Mouse (Mus musculus) midbrain, embryonic 14.5 days (tissue): ENCODE measurements around the gene Olfr1290. TPM values are rescaled to one million over a fixed set of nuclear protein-coding genes. Genes with fewer than 3 reads are reported as not detected.

Experiments used
- ATAC-seq: fragments of 200-750 bp; cut with Nextera tagmentation; 2 replicates; pipeline ENCODE4 v1.8.0; 2017; ENCODE audit warnings: moderate number of reproducible peaks, moderate library complexity; ENCODE audit not compliant: low FRiP score, low TSS enrichment
- DNase-seq: peaks from one replicate; pipeline ENCODE4 v3.0.0-alpha.2; 2015
- H3K27ac ChIP-seq: fragments of 300-500 bp; sonication (generic); replicated peaks from 2 replicates; pipeline ENCODE4 v1.5.1; 2014; ENCODE audit warnings: mild to moderate bottlenecking, low read depth, low read length, moderate library complexity
- H3K27me3 ChIP-seq: fragments of 300-500 bp; sonication (generic); 2 replicates; pipeline ENCODE4 v1.6.1; 2014; ENCODE audit warnings: low read length, control low read depth, mixed read lengths; ENCODE audit not compliant: control insufficient read depth, insufficient read depth
- H3K36me3 ChIP-seq: fragments of 300-500 bp; sonication (generic); 2 replicates; pipeline ENCODE4 v1.6.1; 2014; ENCODE audit warnings: low read length, control low read depth; ENCODE audit not compliant: control insufficient read depth, insufficient read depth
- H3K4me1 ChIP-seq: fragments of 300-500 bp; sonication (generic); 2 replicates; pipeline ENCODE4 v1.6.1; 2014; ENCODE audit warnings: mild to moderate bottlenecking, antibody characterized with exemption, low read length, control low read depth; ENCODE audit not compliant: control insufficient read depth, insufficient read depth
- H3K4me2 ChIP-seq: fragments of 300-500 bp; sonication (generic); 2 replicates; pipeline ENCODE4 v1.6.1; 2014; ENCODE audit warnings: mild to moderate bottlenecking, low read length, moderate library complexity
- H3K4me3 ChIP-seq: fragments of 300-500 bp; sonication (generic); replicated peaks from 2 replicates; pipeline ENCODE4 v1.5.1; 2014; ENCODE audit warnings: low read depth, low read length
- H3K9ac ChIP-seq: fragments of 300-500 bp; sonication (generic); replicated peaks from 2 replicates; pipeline ENCODE4 v1.6.1; 2014; ENCODE audit warnings: mild to moderate bottlenecking, low read length, moderate library complexity
- H3K9me3 ChIP-seq: fragments of 300-500 bp; sonication (generic); 2 replicates; pipeline ENCODE4 v1.6.1; 2016; ENCODE audit warnings: low read length, control low read depth, mixed read lengths; ENCODE audit not compliant: control insufficient read depth
- WGBS: fragments of 180-500 bp; shearing (Covaris S2); extraction: QIAGEN DNeasy Blood & Tissue Kit; methylation state at CpG from one replicate; pipeline ENCODE4 v1.1.7; 2014; 5-methylcytosine and 5-hydroxymethylcytosine counted together
- polyA plus RNA-seq: library from polyadenylated mRNA; unstranded; fragments of >200 nt; fragmentation: Nextera tagmentation; extraction: Ambion mirVana; gene quantifications from 2 replicates; pipeline ENCODE4 v1.2.1, GENCODE M21; 2014

Gene Olfr1290
- not detected in 2 replicates for polyA plus RNA-seq

DNA sequence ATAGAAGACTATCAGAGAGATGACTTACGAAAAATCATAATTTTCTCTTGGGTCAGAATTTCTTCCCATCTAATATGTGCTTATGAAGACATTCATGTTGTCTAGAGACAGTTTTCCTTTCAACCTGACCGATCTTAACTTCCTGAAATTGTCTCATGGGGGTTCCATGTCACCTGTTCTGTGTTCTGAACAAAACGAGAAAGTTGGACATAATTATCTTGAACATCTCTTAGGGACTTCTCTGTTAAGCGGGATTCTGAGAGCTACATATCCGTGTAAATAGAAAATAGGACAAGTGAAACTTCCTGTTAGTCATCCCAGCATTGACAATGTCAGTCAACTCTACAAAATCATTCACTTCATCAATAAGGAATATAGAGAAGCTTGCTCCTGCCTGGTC is at the start of gene Olfr1290:
TSS of gene Olfr1290 (minus strand) at position 101 of the 400 bp plus-strand sequence.
- Histone ChIP-seq H3K9ac (no peak within 1 kb of the TSS), H3K27me3 (no peaks in the 10 kb centered on the region), H3K9me3 (no peaks in the 10 kb centered on the region), H3K4me1 (no peaks in the 10 kb centered on the region), H3K36me3 (no peaks in the 10 kb centered on the region), H3K4me2 (no peak within 1 kb of the TSS), H3K27ac (no peak within 1 kb of the TSS), H3K4me3 (no peak within 1 kb of the TSS)
- 76% methylated on average over 5 of the region's 5 CpGs for WGBS
- no peak for ATAC-seq
- no peak for DNase-seq

GRCm38 (mm10) chr2:111540191-111540590 is 46.6 kb upstream of the Olfr1290 start, which contains the start of gene Olfr1294:
Gene Olfr1294 (minus strand): TSS chr2:111540291.
- no peaks in the 10 kb centered on the region for H3K36me3 ChIP-seq
- H3K4me1 ChIP-seq = no peaks in the 10 kb centered on the region
- H3K9me3 ChIP-seq = no peaks in the 10 kb centered on the region
- DNase-seq (no peak), ATAC-seq (no peak)
- WGBS = 58% methylated on average over 1 of the region's 1 CpGs
- no peak within 1 kb of the TSS for H3K4me3 ChIP-seq
- no peak within 1 kb of the TSS for H3K9ac ChIP-seq
- H3K4me2 ChIP-seq = no peak within 1 kb of the TSS
- no peaks in the 10 kb centered on the region for H3K27me3 ChIP-seq
- no peak within 1 kb of the TSS for H3K27ac ChIP-seq

- Histone ChIP-seq H3K9ac (no peak within 1 kb of the TSS), H3K9me3 (no peaks in the 10 kb centered on the region), H3K4me3 (no peak within 1 kb of the TSS), H3K36me3 (no peaks in the 10 kb centered on the region), H3K4me1 (no peaks in the 10 kb centered on the region), H3K27ac (no peak within 1 kb of the TSS), H3K27me3 (no peaks in the 10 kb centered on the region), H3K4me2 (no peak within 1 kb of the TSS)
- WGBS = 89% methylated on average over 1 of the region's 1 CpGs
- ATAC-seq = no peak
- DNase-seq = no peak
These were observed 31.3 kb upstream of the Olfr1290 start, which contains the start of gene Olfr1293-ps for GRCm38 (mm10) chr2:111524903-111525302. Gene Olfr1293-ps (plus strand): TSS chr2:111525203.

DNA sequence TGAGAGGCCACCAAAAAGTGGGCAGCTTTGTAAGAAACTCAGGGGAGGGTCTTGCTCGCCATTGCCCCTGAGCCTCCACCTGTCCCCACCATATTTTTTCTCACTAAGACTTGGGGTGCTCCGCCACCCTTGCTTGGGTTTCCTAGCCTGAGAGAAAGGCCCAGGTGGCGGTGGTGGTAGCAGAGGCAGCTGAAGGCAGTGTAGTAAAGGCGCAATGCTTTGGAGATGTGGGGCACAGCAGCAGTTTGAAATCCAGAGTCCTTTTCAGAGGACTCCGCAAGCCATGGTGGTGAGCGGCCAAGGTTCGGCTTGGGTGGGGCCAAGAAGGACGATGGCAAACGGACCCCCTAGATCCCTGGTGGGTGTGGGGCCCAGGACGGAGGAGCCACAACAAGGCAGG is 23.8 kb upstream of the Olfr1290 start:
- Histone ChIP-seq H3K4me1 (no peaks in the 10 kb centered on the region), H3K27ac (no peak overlapping the region), H3K4me2 (no peak overlapping the region), H3K27me3 (no peaks in the 10 kb centered on the region), H3K9ac (no peak overlapping the region), H3K36me3 (no peaks in the 10 kb centered on the region), H3K9me3 (no peaks in the 10 kb centered on the region), H3K4me3 (no peak overlapping the region)
- WGBS = 89% methylated on average over 10 of the region's 10 CpGs
- DNase-seq = no peak
- no peak for ATAC-seq

GRCm38 (mm10) chr2:111496880-111497279 is 3.3 kb upstream of the Olfr1290 start, which contains the start of gene Olfr1291-ps1:
Gene Olfr1291-ps1 (plus strand): TSS chr2:111497180.
- Histone ChIP-seq H3K9ac (no peak within 1 kb of the TSS), H3K4me1 (no peaks in the 10 kb centered on the region), H3K4me2 (no peak within 1 kb of the TSS), H3K27ac (no peak within 1 kb of the TSS), H3K36me3 (no peaks in the 10 kb centered on the region), H3K27me3 (no peaks in the 10 kb centered on the region), H3K9me3 (no peaks in the 10 kb centered on the region), H3K4me3 (no peak within 1 kb of the TSS)
- WGBS = 95% methylated on average over 3 of the region's 3 CpGs
- ATAC-seq (no peak), DNase-seq (no peak)

DNA sequence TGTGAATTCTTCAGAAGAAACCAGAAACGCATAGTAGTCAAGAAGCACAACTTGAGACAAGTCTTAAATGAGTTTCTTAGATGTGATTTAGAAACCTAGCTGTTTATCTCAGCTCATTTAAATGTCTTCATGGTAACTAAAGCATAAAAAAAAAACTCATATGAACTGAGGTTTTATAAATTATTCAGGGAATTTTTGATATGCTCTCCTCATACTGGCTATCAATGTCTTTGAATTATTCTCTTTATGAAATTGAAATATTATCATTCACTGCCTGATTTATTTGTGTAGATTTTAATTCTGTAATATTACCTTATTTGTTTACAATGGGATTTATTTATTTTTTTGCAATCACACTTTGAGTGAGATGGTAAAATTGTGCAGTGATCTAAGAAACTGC is 13.1 kb downstream of the Olfr1290 start, which contains the start of gene Olfr1289:
TSS of gene Olfr1289 (plus strand) at position 301 of the 400 bp plus-strand sequence.
- ATAC-seq (no peak), DNase-seq (no peak)
- no peaks in the 10 kb centered on the region for H3K4me1 ChIP-seq
- 81% methylated on average over 1 of the region's 1 CpGs for WGBS
- H3K27ac ChIP-seq = no peak within 1 kb of the TSS
- no peak within 1 kb of the TSS for H3K4me2 ChIP-seq
- H3K4me3 ChIP-seq = no peak within 1 kb of the TSS
- no peaks in the 10 kb centered on the region for H3K36me3 ChIP-seq
- no peak within 1 kb of the TSS for H3K9ac ChIP-seq
- no peaks in the 10 kb centered on the region for H3K9me3 ChIP-seq
- no peaks in the 10 kb centered on the region for H3K27me3 ChIP-seq

GRCm38 (mm10) chr2:111473801-111474200 is 19.8 kb downstream of the Olfr1290 start, which contains the start of gene Olfr1288:
Gene Olfr1288 (plus strand): TSS chr2:111474101.
- H3K4me2 ChIP-seq = no peak within 1 kb of the TSS
- H3K4me3 ChIP-seq = no peak within 1 kb of the TSS
- ATAC-seq = no peak
- no peaks in the 10 kb centered on the region for H3K36me3 ChIP-seq
- H3K9ac ChIP-seq = no peak within 1 kb of the TSS
- H3K27me3 ChIP-seq = no peaks in the 10 kb centered on the region
- H3K4me1 ChIP-seq = no peaks in the 10 kb centered on the region
- DNase-seq = no peak
- H3K27ac ChIP-seq = no peak within 1 kb of the TSS
- H3K9me3 ChIP-seq = no peaks in the 10 kb centered on the region; the same call in 1 of the 2 replicates
- 96% methylated on average over 1 of the region's 1 CpGs for WGBS

DNA sequence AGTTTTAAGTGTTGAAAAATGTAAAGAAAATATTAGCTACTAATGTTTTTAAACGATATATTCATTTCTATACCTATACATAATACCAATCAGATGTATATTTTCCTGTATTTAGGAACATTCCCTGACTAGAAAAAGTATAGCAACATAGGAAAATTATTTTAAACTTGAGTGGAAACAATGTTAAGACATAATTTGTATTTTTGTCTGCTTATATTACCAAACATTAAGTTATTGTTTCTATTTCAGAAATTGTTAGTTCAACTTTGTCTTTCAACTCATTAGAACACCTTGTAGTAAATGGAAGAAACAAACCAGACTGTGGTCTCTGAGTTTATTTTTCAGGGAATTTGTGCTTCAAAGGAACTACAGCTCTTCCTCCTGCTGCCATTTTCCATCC is 44.8 kb downstream of the Olfr1290 start, which contains the start of gene Olfr1287:
TSS of gene Olfr1287 (plus strand) at position 301 of the 400 bp plus-strand sequence.
- WGBS = 75% methylated on average over 1 of the region's 1 CpGs
- H3K4me3 ChIP-seq = no peak within 1 kb of the TSS
- H3K9me3 ChIP-seq = no peaks in the 10 kb centered on the region
- no peak within 1 kb of the TSS for H3K9ac ChIP-seq
- ATAC-seq = no peak
- no peak within 1 kb of the TSS for H3K27ac ChIP-seq
- DNase-seq = no peak
- H3K36me3 ChIP-seq = no peaks in the 10 kb centered on the region
- H3K4me1 ChIP-seq = no peaks in the 10 kb centered on the region
- no peak within 1 kb of the TSS for H3K4me2 ChIP-seq
- no peaks in the 10 kb centered on the region for H3K27me3 ChIP-seq
